Mouse (Mus musculus) erythroblast, embryonic 14.5 days (primary cell): ENCODE data around the gene Dact3. TPM values are rescaled to one million over a fixed set of nuclear protein-coding genes. Genes with fewer than 3 reads are reported as not detected.

Experiments
- H3K27me3 ChIP-seq: 2 replicates; pipeline ENCODE4 v1.6.1; 2012; ENCODE audit warnings: inconsistent platforms; ENCODE audit not compliant: control insufficient read depth
- H3K36me3 ChIP-seq: 2 replicates; pipeline ENCODE4 v1.6.1; 2012; ENCODE audit warnings: mild to moderate bottlenecking, inconsistent platforms; ENCODE audit not compliant: control insufficient read depth
- H3K4me1 ChIP-seq: 2 replicates; pipeline ENCODE4 v1.6.1; 2012; ENCODE audit warnings: inconsistent platforms; ENCODE audit not compliant: control insufficient read depth
- H3K4me3 ChIP-seq: replicated peaks from 2 replicates; pipeline ENCODE3; 2012; ENCODE audit warnings: moderate library complexity, mild to moderate bottlenecking, inconsistent platforms
- H3K9me3 ChIP-seq: 2 replicates; pipeline ENCODE4 v1.6.1; 2012; ENCODE audit warnings: low read length, inconsistent platforms, mixed read lengths; ENCODE audit not compliant: control insufficient read depth
- GATA1 ChIP-seq: IDR thresholded peaks from 2 replicates; pipeline ENCODE4 v1.6.1; 2012; ENCODE audit warnings: low read length, inconsistent platforms, mixed read lengths
- TAL1 ChIP-seq: IDR thresholded peaks from 3 replicates; pipeline ENCODE4 v1.6.1; 2012; ENCODE audit warnings: low read length, inconsistent platforms, mixed read lengths
- polyA plus RNA-seq: library from polyadenylated mRNA; stranded (reverse); fragments of >175 nt; gene quantifications from 2 replicates; pipeline ENCODE4 v1.2.3, GENCODE M21; 2012

The Dact3 gene
- polyA plus RNA-seq, 1 experiment: 0.02 TPM

DNA sequence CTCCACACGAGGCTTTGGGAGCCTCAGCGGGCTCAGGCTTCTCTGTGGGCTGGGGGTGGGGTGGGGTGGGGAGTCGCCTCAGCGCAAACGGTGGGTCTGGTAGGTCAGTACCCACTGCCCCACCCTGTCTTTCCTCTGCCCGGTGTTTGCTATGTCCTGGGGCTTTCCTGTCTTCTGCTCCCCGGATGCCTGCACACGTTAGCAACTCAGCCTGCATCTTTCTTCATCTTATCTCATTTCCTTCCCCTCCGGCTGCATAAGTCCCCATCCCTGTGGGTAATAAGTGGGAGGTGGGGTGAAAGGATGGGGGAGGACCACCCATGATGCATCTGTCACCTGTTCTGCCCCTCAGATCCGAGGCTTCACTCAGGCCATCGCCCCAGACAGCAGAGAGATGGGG, 33.2 kb downstream of the Dact3 start:
- TF ChIP-seq GATA1: no peak
- no peak for TF ChIP-seq TAL1
- peaks cover 15% of the 10 kb centered on the region for H3K4me1 ChIP-seq
- no peak overlapping the region for H3K4me3 ChIP-seq
- H3K27me3 ChIP-seq: peaks cover 36% of the 10 kb centered on the region
- H3K9me3 ChIP-seq: no peaks in the 10 kb centered on the region
- no peaks in the 10 kb centered on the region; the same call in 1 of the 2 replicates for H3K36me3 ChIP-seq

DNA sequence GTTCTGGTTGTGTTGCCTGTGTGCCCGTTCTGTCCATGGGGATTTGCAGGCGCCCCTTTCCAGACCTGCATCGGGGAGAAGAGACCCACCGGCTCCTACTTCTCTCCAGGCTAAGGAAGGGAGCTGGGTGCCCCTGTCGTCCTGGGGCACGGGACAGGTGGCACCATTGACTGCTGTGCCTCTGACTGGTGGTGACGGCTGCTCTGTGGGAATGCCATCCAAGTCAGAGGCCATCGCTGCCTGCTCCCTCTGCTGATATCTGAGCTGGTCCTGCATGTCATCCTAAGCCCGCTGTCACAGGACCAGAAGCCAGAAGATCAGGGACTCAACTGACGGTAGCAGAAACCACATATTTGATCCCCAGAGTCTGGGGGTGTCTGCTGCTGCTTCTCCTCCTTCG, 33.7 kb downstream of the Dact3 start:
- no peak for TF ChIP-seq GATA1
- no peak for TF ChIP-seq TAL1
- H3K9me3 ChIP-seq: no peaks in the 10 kb centered on the region
- H3K36me3 ChIP-seq: peaks cover under 1% of the 10 kb centered on the region
- H3K4me1 ChIP-seq: peaks cover 14% of the 10 kb centered on the region
- no peak overlapping the region for H3K4me3 ChIP-seq
- H3K27me3 ChIP-seq: peaks cover 35% of the 10 kb centered on the region

DNA sequence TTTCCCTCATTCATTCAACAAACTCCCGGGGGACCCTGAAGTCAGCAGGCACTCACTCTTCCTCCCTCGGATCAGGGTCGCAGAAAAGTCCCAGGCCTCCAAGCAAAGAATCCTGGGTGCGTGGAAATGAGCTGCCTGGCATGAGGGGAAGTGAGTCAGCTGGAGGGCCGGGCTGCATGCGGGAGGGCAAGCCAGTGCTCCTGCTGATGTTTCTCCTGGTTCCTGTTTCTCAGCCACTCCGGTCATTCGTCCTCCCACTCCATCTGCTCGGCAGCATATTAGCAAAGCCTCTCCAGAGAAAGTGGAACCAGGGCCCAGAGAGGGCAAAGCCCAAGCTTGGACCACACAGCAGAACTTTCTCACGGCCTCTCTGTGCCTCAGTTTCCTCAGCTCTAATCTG, 34.8 kb downstream of the Dact3 start:
- Histone ChIP-seq H3K27me3 (peaks cover 35% of the 10 kb centered on the region), H3K4me1 (peaks cover 14% of the 10 kb centered on the region), H3K9me3 (no peaks in the 10 kb centered on the region), H3K4me3 (no peak overlapping the region), H3K36me3 (peaks cover 11% of the 10 kb centered on the region)
- TF ChIP-seq TAL1 (no peak), GATA1 (no peak)

GRCm38 (mm10) chr7:16911904-16912303, 36.8 kb downstream of the Dact3 start:
- peaks cover 3% of the 10 kb centered on the region for H3K4me1 ChIP-seq
- peaks cover 32% of the 10 kb centered on the region for H3K27me3 ChIP-seq
- H3K4me3 ChIP-seq: no peak overlapping the region
- peaks cover 31% of the 10 kb centered on the region for H3K36me3 ChIP-seq
- TF ChIP-seq TAL1 (no peak), GATA1 (no peak)
- no peaks in the 10 kb centered on the region for H3K9me3 ChIP-seq

GRCm38 (mm10) chr7:16912360-16912759, 37.2 kb downstream of the Dact3 start:
- H3K4me1 ChIP-seq: peaks cover 2% of the 10 kb centered on the region
- no peak for TF ChIP-seq TAL1
- no peak for TF ChIP-seq GATA1
- peaks cover 36% of the 10 kb centered on the region for H3K36me3 ChIP-seq
- H3K9me3 ChIP-seq: no peaks in the 10 kb centered on the region
- H3K27me3 ChIP-seq: peaks cover 28% of the 10 kb centered on the region
- no peak overlapping the region for H3K4me3 ChIP-seq

GRCm38 (mm10) chr7:16913806-16914452, 38.8 kb downstream of the Dact3 start:
- Histone ChIP-seq H3K27me3 (peaks cover 12% of the 10 kb centered on the region), H3K36me3 (peaks cover 51% of the 10 kb centered on the region), H3K4me3 (no peak overlapping the region), H3K9me3 (no peaks in the 10 kb centered on the region), H3K4me1 (peaks cover 7% of the 10 kb centered on the region)
- TF ChIP-seq TAL1 (no peak), GATA1 (no peak)

- H3K27me3 ChIP-seq: peaks cover 5% of the 10 kb centered on the region
- no peaks in the 10 kb centered on the region for H3K9me3 ChIP-seq
- H3K4me1 ChIP-seq: peaks cover 15% of the 10 kb centered on the region
- H3K4me3 ChIP-seq: no peak overlapping the region
- TF ChIP-seq TAL1 (no peak), GATA1 (no peak)
- H3K36me3 ChIP-seq: peaks cover 59% of the 10 kb centered on the region
Measured at GRCm38 (mm10) chr7:16914453-16915343, 39.6 kb downstream of the Dact3 start.

GRCm38 (mm10) chr7:16915461-16916340, 40.6 kb downstream of the Dact3 start:
- TF ChIP-seq TAL1 (no peak), GATA1 (no peak)
- Histone ChIP-seq H3K4me3 (no peak overlapping the region), H3K4me1 (peaks cover 24% of the 10 kb centered on the region), H3K9me3 (no peaks in the 10 kb centered on the region), H3K36me3 (peaks cover 68% of the 10 kb centered on the region), H3K27me3 (no peaks in the 10 kb centered on the region)
